Mouse (Mus musculus) stomach, embryonic 16.5 days (tissue): ENCODE measurements around the gene Gpr15. TPM values are rescaled to one million over a fixed set of nuclear protein-coding genes. Genes with fewer than 3 reads are reported as not detected.

Experiments
- ATAC-seq: fragments of 200-750 bp; cut with Nextera tagmentation; 2 replicates; pipeline ENCODE4 v1.8.0; 2017; ENCODE audit warnings: moderate number of reproducible peaks, moderate TSS enrichment; ENCODE audit not compliant: insufficient read depth, low FRiP score
- H3K27ac ChIP-seq: fragments of 300-500 bp; sonication (generic); 2 replicates; pipeline ENCODE4 v1.5.1; 2014; ENCODE audit warnings: low read length
- H3K27me3 ChIP-seq: fragments of 300-500 bp; sonication (generic); 2 replicates; pipeline ENCODE4 v1.6.1; 2014; ENCODE audit warnings: low read length, control low read depth, mixed read lengths; ENCODE audit not compliant: control insufficient read depth, insufficient read depth
- H3K36me3 ChIP-seq: fragments of 300-500 bp; sonication (generic); 2 replicates; pipeline ENCODE4 v1.6.1; 2014; ENCODE audit warnings: low read length; ENCODE audit not compliant: control insufficient read depth, insufficient read depth
- H3K4me1 ChIP-seq: fragments of 300-500 bp; sonication (generic); 2 replicates; pipeline ENCODE4 v1.6.1; 2014; ENCODE audit warnings: low read length, control low read depth, mixed read lengths; ENCODE audit not compliant: control insufficient read depth, insufficient read depth
- H3K4me2 ChIP-seq: fragments of 300-500 bp; sonication (generic); 2 replicates; pipeline ENCODE4 v1.6.1; 2014; ENCODE audit warnings: low read depth, low read length, mixed read lengths
- H3K4me3 ChIP-seq: fragments of 300-500 bp; sonication (generic); replicated peaks from 2 replicates; pipeline ENCODE4 v1.5.1; 2014; ENCODE audit warnings: mild to moderate bottlenecking, low read length
- H3K9ac ChIP-seq: fragments of 300-500 bp; sonication (generic); 2 replicates; pipeline ENCODE4 v1.6.1; 2014; ENCODE audit warnings: low read length
- H3K9me3 ChIP-seq: fragments of 300-500 bp; sonication (generic); replicated peaks from 2 replicates; pipeline ENCODE4 v1.6.1; 2016; ENCODE audit warnings: low read length, control low read depth; ENCODE audit not compliant: control insufficient read depth
- WGBS: fragments of 180-500 bp; shearing (Covaris S2); extraction: QIAGEN DNeasy Blood & Tissue Kit; methylation state at CpG from one replicate; pipeline ENCODE4 v1.1.7; 2014; 5-methylcytosine and 5-hydroxymethylcytosine counted together
- polyA plus RNA-seq: library from polyadenylated mRNA; unstranded; fragments of >200 nt; fragmentation: Nextera tagmentation; extraction: Ambion mirVana; gene quantifications from 2 replicates; pipeline ENCODE4 v1.2.1, GENCODE M21; 2015

Gene Gpr15
- polyA plus RNA-seq, 1 experiment from 2014 or later, result not detected

- H3K27ac ChIP-seq, result peak within 1 kb of the TSS; percentile 83
- 1% methylated on average over 35 of the region's 35 CpGs for WGBS
- H3K36me3 ChIP-seq, result peaks cover 14% of the 10 kb centered on the region
- no peaks in the 10 kb centered on the region for H3K9me3 ChIP-seq
- H3K4me3 ChIP-seq, result peak within 1 kb of the TSS; percentile 68
- H3K4me2 ChIP-seq, result peak within 1 kb of the TSS; percentile 62
- peaks cover 4% of the 10 kb centered on the region for H3K4me1 ChIP-seq
- peak within 1 kb of the TSS; percentile 83 for H3K9ac ChIP-seq
- ATAC-seq, result peak; percentile 100
- no peaks in the 10 kb centered on the region for H3K27me3 ChIP-seq
These were observed 8.7 kb upstream of the Gpr15 start, which contains the start of gene Cldnd1 for GRCm38 (mm10) chr16:58727477-58728131. Cldnd1 (plus strand) TSS chr16:58727910.

GRCm38 (mm10) chr16:58726680-58727476 is 8.0 kb upstream of the Gpr15 start:
- Histone ChIP-seq H3K4me3 (peak overlapping the region; percentile 68), H3K27me3 (no peaks in the 10 kb centered on the region), H3K4me2 (peak overlapping the region; percentile 62), H3K9me3 (no peaks in the 10 kb centered on the region), H3K36me3 (peaks cover 8% of the 10 kb centered on the region; the same call in 1 of the 2 replicates), H3K4me1 (peaks cover 4% of the 10 kb centered on the region), H3K27ac (no peak overlapping the region), H3K9ac (no peak overlapping the region)
- no peak for ATAC-seq
- WGBS, result 73% methylated on average over 11 of the region's 11 CpGs

- H3K4me2 ChIP-seq, result no peak overlapping the region
- no peak overlapping the region for H3K27ac ChIP-seq
- no peak overlapping the region for H3K4me3 ChIP-seq
- H3K4me1 ChIP-seq, result no peaks in the 10 kb centered on the region
- ATAC-seq, result no peak
- no peaks in the 10 kb centered on the region for H3K27me3 ChIP-seq
- no peaks in the 10 kb centered on the region for H3K36me3 ChIP-seq
- WGBS, result 86% methylated on average over 2 of the region's 2 CpGs
- H3K9ac ChIP-seq, result no peak overlapping the region
- no peaks in the 10 kb centered on the region for H3K9me3 ChIP-seq
These were observed 3.4 kb upstream of the Gpr15 start for GRCm38 (mm10) chr16:58722292-58722691.

GRCm38 (mm10) chr16:58715018-58715417 is 3.9 kb downstream of the Gpr15 start:
- H3K27me3 ChIP-seq, result no peaks in the 10 kb centered on the region
- H3K4me2 ChIP-seq, result no peak overlapping the region
- H3K27ac ChIP-seq, result no peak overlapping the region
- no peak overlapping the region for H3K4me3 ChIP-seq
- H3K4me1 ChIP-seq, result no peaks in the 10 kb centered on the region
- no peak for ATAC-seq
- H3K36me3 ChIP-seq, result no peaks in the 10 kb centered on the region
- no peak overlapping the region for H3K9ac ChIP-seq
- no peaks in the 10 kb centered on the region for H3K9me3 ChIP-seq
- 56% methylated on average over 4 of the region's 4 CpGs for WGBS

GRCm38 (mm10) chr16:58713128-58713527 is 5.7 kb downstream of the Gpr15 start:
- Histone ChIP-seq H3K4me1 (no peaks in the 10 kb centered on the region), H3K27ac (no peak overlapping the region), H3K9ac (no peak overlapping the region), H3K4me2 (no peak overlapping the region), H3K27me3 (no peaks in the 10 kb centered on the region), H3K4me3 (no peak overlapping the region), H3K9me3 (no peaks in the 10 kb centered on the region), H3K36me3 (no peaks in the 10 kb centered on the region)
- 84% methylated on average over 1 of the region's 1 CpGs for WGBS
- ATAC-seq, result no peak

- ATAC-seq, result no peak
- Histone ChIP-seq H3K4me1 (no peaks in the 10 kb centered on the region), H3K27me3 (no peaks in the 10 kb centered on the region), H3K36me3 (no peaks in the 10 kb centered on the region), H3K9me3 (no peaks in the 10 kb centered on the region), H3K4me3 (no peak overlapping the region), H3K9ac (no peak overlapping the region), H3K27ac (no peak overlapping the region), H3K4me2 (0 out of 2 replicates have a peak overlapping the region, but pooled peaks have one; percentile 1)
- WGBS, result 68% methylated on average over 8 of the region's 8 CpGs
These were observed 6.6 kb downstream of the Gpr15 start for GRCm38 (mm10) chr16:58712221-58712620.

- Histone ChIP-seq H3K4me1 (no peaks in the 10 kb centered on the region), H3K9ac (no peak overlapping the region), H3K27me3 (no peaks in the 10 kb centered on the region), H3K27ac (no peak overlapping the region), H3K4me3 (no peak overlapping the region), H3K9me3 (no peaks in the 10 kb centered on the region), H3K36me3 (no peaks in the 10 kb centered on the region), H3K4me2 (no peak overlapping the region)
- no peak for ATAC-seq
- 68% methylated on average over 4 of the region's 4 CpGs for WGBS
These were observed 9.3 kb downstream of the Gpr15 start for GRCm38 (mm10) chr16:58709536-58709935.

- Histone ChIP-seq H3K4me2 (no peak overlapping the region), H3K9me3 (no peaks in the 10 kb centered on the region), H3K27ac (no peak overlapping the region), H3K36me3 (no peaks in the 10 kb centered on the region), H3K4me3 (no peak overlapping the region), H3K4me1 (0 out of 2 replicates have a peak, but pooled peaks cover under 1% of the 10 kb centered on the region), H3K27me3 (no peaks in the 10 kb centered on the region), H3K9ac (no peak overlapping the region)
- 63% methylated on average over 3 of the region's 3 CpGs for WGBS
- ATAC-seq, result no peak
These were observed 10.0 kb downstream of the Gpr15 start for GRCm38 (mm10) chr16:58708601-58709475.
